Mouse (Mus musculus): ENCODE measurements around the gene Slc25a18. TPM values are rescaled to one million over a fixed set of nuclear protein-coding genes. Genes with fewer than 3 reads are reported as not detected.
"Not testable (repeated sequence)": the region's sequence is repeated elsewhere in the genome, so short reads cannot be mapped to it uniquely, and the experiment has no call there.

The Slc25a18 gene
- polyA plus RNA-seq, 1 experiment from 2014 or later = not detected

DNA sequence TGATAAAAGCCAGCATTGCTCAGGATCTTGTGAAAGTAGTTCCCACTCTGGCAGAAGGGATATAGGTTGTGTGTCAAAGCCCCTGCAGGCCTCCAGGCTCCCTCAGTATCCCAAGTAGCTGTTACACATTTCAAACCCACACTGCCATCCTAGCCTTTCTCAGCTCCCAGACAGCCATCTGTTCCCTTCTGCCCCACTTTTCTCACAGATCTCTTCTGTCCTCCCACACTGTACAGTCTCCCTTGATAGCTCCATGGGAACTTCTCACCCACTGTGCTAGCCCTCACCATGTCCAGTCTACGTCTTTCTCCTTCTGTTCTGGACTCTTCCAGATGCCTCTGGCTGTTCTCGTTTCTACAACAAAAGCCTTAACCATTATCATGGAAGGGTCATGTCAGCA is 22.7 kb downstream of the Slc25a18 start:
- DNase-seq (ENCODE audit: low spot score) = no peak

DNA sequence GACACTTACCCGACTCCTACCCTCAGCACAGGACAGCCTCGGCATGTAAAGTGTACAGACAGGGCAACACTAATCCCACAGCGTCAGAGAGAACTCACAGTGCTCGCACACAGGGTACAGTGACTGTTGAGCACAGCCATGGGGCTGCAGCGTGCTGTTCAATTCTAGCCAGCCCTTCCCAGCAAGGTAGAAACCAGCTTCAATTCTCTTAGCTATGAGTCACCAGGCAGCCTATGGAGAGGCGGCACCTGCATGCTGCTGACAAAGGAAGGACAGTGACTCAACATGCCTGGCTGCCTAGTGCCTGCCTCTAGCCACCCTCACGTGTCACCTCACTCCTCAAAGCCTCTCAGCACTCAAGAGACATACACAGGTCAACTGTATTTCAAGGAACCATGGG is 24.6 kb downstream of the Slc25a18 start:
- no peak for DNase-seq (ENCODE audit: low spot score)

DNA sequence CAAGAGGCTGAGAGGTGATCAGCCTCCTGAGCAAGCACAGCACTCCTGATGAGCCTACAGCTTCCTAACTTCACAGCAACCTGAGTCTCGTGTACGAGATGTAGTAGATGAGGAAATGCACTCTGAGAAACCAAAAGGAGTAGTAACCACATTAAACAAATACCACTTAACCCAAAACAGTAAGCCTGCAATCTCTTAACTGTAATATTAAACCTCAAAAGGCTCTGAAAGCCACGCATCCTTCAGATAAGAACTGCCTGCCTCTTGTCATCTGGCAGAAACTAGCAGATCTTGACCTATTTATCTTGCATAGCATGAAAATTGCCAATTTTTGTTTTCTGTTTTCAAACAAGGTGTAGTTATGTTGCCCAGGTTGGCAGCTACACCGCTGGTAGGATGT is 25.5 kb downstream of the Slc25a18 start:
- DNase-seq (ENCODE audit: low spot score) = no peak

GRCm38 (mm10) chr6:120799581-120800041 is 26.2 kb downstream of the Slc25a18 start:
- peak; percentile 35 for DNase-seq (ENCODE audit: low spot score)

GRCm38 (mm10) chr6:120806999-120807737 is 33.8 kb downstream of the Slc25a18 start:
- no peak for DNase-seq (ENCODE audit: low spot score)

DNA sequence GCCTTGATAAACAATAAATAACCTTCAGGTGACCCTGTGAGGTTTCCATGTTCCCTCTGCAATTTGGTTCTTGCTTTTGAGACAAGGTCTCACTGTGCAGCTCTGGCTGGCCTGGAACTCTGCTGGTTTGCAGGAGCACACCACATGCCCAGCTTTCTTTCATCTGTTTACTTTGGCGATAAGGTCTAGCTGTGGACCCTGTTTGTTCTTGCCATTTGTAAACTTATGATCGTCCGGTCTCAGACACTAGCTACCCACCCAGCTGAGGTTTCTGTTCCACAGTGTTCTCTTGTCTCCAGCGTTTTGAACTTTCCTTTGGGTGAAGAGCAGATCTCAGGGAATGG is 34.3 kb downstream of the Slc25a18 start:
- DNase-seq (ENCODE audit: low spot score) = no peak

- DNase-seq (ENCODE audit: low spot score) = not testable (repeated sequence)
Measured at GRCm38 (mm10) chr6:120811999-120812398, 38.6 kb downstream of the Slc25a18 start.

GRCm38 (mm10) chr6:120819294-120819693 is 45.9 kb downstream of the Slc25a18 start:
- no peak for DNase-seq (ENCODE audit: low spot score)

GRCm38 (mm10) chr6:120820144-120820543 is 46.8 kb downstream of the Slc25a18 start:
- DNase-seq (ENCODE audit: low spot score) = no peak

DNA sequence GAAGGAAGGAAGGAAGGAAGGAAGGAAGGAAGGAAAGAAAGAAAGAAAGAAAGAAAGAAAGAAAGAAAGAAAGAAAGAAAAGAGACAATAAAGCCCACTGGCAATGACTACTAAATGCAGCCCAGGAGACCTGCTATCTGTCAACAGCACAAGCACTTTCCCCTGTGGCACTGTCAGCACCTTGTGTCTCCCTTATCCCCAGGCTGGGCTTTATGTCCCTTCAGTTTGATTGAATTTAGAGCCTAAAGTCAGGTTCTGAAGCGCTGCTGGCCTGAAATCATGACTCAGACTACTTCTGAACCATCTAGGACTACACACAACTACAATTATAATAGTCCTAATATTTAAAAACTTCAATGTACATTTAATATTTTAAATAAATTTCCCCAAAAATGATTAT is 47.6 kb downstream of the Slc25a18 start:
- no peak for DNase-seq (ENCODE audit: low spot score)

- no peak for DNase-seq (ENCODE audit: low spot score)
Measured at GRCm38 (mm10) chr6:120821715-120822114, 48.3 kb downstream of the Slc25a18 start.

- peak; percentile 95 for DNase-seq (ENCODE audit: low spot score)
Measured at GRCm38 (mm10) chr6:120822307-120822928, 49.0 kb downstream of the Slc25a18 start, which contains the start of gene Atp6v1e1. Gene Atp6v1e1 (minus strand): TSS chr6:120822793.

DNA sequence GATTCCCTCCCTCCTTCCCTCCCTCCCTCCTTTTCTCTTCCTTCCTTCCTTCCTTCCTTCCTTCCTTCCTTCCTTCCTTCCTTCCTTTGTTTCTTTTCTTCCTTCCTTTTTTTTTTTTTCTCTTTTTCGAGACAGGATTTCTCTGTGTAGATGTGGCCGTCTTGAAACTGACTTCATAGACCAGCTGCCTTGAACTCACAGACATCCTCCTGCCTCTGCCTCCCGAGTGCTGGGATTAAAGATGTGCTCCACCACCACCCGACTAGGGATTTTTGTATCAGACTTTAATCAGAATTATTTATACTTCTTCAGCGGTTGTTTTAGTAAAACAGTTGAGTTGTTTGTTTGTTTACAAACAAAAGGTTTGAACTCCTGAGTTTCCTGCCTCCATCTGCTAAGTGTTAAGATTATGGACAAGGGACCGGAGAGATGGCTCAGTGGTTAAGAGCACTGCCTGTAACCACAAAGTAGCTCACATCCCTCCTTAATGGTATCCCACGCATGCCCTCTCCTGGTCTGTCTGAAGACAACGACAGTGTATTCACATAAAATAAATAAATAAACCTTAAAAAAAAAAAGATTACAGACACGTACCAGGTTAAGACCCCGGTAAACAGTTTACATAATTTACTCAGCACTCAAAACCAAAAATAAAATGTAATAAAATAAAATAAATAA is 49.7 kb downstream of the Slc25a18 start:
- DNase-seq (ENCODE audit: low spot score) = no peak

- no peak for DNase-seq (ENCODE audit: low spot score)
Measured at GRCm38 (mm10) chr6:120830056-120830455, 56.7 kb downstream of the Slc25a18 start.

DNA sequence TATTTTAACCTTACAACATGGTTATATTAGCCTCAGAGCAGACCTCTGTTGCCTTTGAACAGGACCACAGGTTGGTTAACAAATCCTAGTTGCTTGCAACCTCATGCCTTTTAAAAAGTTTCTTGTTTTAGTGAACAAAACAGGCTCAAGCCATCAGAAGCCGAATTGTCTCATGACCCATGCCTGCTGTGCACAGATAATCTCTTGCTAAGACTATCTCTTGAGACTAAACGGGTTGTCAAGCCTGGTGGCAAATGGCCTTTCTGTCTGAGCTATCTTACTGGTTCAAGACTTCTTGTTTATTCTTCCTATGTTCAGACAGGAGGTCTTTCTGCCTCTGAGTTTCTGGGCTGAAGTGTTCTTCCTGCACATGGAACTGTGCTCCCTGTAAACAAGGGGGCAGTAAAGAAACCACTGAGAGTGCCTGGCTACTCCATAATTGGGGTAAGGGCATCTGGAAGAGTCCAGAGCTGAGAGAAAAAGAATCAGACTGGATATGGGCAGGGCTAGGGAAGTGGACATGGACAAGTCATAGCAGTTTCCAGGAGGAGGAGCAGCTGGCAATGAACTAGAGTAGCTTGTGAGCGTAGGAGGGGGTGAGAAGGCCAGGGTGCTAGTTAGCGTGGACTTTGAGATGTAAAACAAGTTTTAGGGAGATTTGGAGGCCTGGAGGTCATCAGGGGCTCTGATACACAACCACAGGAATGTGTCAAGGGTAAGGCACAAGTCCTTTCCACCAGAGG is 57.7 kb downstream of the Slc25a18 start:
- DNase-seq (ENCODE audit: low spot score) = no peak

- DNase-seq (ENCODE audit: low spot score) = no peak
Measured at GRCm38 (mm10) chr6:120832097-120832496, 58.7 kb downstream of the Slc25a18 start.

DNA sequence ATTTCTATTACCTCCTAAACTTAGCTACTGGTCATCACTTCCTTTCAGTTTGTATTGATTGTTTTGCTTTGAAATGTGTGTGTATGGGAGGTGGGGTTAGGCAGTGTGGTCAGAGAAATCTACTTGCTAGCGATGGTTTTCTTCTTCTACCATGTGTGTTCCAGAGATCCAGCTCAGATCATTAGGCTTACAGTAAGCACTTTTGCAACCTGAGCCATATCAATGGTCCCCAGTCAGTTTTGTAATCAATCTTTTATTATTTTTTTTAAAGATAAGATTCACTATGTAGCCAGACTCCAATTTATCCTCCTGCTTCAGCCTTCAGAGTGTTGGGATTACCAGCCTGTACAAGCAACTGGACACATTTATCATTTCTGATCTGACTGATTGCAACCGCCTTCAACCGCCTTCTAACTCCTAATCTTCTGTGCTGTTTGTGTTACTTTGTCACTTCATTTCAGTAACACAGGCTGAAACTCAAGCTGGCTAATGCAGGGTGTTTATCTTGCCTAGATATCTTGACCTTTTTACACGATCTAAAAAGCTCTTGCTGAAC is 61.5 kb downstream of the Slc25a18 start:
- no peak for DNase-seq (ENCODE audit: low spot score)

DNA sequence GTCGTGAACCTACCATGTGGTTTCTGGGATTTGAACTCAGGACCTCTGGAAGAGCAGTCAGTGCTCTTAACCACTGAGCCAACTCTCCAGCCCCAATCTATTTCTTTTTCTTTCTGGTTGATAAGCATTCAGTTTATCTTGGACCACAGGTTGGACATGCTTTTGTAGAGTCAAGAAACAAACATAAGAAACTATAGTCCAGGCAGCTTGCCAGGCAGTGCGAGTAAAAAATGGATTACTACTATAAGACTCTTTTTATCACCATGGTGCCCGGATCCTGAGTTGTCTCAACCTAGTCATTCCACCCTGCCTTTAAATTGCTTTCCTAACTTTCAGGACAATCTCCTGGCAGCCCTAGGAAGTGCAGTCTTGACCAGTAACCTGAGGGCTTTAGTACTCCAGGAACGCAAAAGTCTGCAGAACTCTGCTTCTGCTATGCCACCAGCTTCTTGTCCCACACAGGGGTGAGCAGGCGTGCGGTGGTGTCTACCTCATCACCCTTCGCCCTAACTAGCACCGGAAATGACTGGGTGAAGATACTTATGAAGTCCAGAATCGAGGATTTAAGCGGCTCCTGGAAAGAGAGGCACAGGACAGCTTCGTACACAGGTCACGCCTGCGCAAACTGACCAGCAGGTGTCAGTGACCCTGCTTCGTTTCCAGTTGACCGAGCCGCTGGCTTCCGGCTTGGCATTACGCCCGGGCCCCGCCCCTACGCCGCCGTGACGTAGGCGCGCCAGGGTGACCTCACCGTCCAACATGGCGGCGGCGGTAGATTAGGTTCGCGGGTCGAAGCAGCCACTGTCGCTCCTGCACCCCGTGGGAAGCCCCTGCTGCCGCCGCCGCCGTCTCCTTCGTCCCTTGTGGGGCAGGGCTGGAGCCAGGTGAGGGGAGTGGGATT is 62.3 kb downstream of the Slc25a18 start, which contains the start of gene Bcl2l13:
TSS of gene Bcl2l13 (plus strand) at position 739 of the 901 bp plus-strand sequence.
- peak; percentile 90 for DNase-seq (ENCODE audit: low spot score)

DNA sequence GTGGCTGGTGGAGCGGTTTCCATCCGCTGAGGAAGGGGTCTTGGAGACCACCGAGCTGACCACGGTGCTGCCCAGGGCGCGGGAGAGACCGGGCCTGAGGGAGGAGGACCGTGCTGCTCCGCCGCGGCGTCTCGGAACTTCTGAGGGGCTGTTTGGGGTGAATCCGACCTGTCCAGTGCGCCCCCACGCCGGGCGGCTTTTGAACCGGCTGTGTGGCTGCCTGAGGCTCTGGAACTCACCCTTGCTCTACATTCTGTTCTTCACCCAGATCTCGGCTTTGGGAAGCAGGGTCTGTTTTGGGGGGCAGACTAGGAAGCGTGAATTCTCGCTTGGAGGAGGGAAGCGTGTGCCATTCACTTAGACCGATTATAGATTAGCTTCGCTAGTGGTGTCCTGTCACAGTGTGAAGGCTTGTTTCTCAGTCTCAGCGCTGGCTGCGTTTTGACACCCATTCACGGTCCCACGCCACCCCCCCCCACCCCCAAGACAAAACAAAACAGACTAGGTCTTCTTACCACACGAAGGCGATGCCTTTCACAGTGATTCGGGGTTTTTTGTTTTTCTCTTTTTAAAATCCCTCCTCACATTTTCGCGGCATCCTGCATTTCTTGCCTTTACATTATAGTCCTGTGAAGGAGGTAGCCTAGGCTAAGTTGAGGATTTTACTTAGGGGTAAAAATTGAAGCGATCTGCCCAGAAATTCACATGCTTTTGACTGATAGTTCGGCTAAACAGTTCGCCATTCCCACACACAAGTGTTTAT is 63.2 kb downstream of the Slc25a18 start:
- DNase-seq (ENCODE audit: low spot score) = peak; percentile 10

Data from thymus, postnatal 0 days (tissue).